Mouse (Mus musculus): ENCODE measurements around the gene Gm10192. TPM values are rescaled to one million over a fixed set of nuclear protein-coding genes. Genes with fewer than 3 reads are reported as not detected.

Gene Gm10192
- polyA plus RNA-seq (2017; shearing (Covaris generic)): not detected

GRCm38 (mm10) chr4:97183066-97183465 lies at the start of gene Gm10192:
Gene Gm10192, minus strand, starts transcription at chr4:97183166.

